Mouse (Mus musculus): ENCODE data around the gene Pde4c. TPM values are rescaled to one million over a fixed set of nuclear protein-coding genes. Genes with fewer than 3 reads are reported as not detected.
A peak's percentile ranks its signal among the peaks of the same experiment; 100 is the strongest.

The Pde4c gene
- total RNA-seq, 1 experiment = 1.6 TPM

DNA sequence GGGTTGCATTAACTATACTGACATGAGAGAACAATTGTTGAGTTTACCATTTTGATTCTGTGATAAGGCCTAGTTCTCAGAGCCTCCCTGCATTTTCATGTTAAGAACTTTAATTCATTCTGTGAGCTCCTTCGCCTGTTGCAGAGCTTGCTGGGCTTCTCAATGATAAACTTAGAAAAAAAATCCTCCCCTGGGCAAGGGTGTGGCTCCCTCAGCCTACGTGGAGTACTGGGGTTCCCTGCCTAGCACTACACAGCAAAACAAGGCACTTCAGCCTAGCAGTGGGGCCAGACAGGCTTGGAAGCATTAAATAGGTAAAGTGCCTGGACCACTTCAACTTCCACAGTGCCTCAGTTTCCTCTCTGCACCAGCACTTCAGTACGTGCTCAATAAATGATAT lies 42.1 kb upstream of the Pde4c start:
- H3K4me3 ChIP-seq (ENCODE audit: insufficient read depth in 1 of 2, low read depth in 1 of 2, low read length in 2 of 2, poor library complexity in 1 of 2, severe bottlenecking in 1 of 2) = no peak overlapping the region
- peaks cover 9 to 26% of the 10 kb centered on the region in 2 experiments; a peak in 3 of 4 replicates for H3K4me1 ChIP-seq (ENCODE audit: control insufficient read depth in 2 of 2, insufficient read depth in 2 of 2, low read length in 2 of 2, poor library complexity in 1 of 2)
- no peak for DNase-seq (ENCODE audit: low read depth, low spot score)
- H3K36me3 ChIP-seq (ENCODE audit: control insufficient read depth, insufficient read depth, low read length, poor library complexity, severe bottlenecking) = peaks cover 26% of the 10 kb centered on the region; the same call in 1 of the 2 replicates
- no peaks in the 10 kb centered on the region for H3K9me3 ChIP-seq (ENCODE audit: control insufficient read depth, insufficient read depth, low read depth, low read length)
- H3K27ac ChIP-seq (ENCODE audit: insufficient read depth, low read depth, low read length, poor library complexity, severe bottlenecking) = no peak overlapping the region
- TF ChIP-seq CHD2 (IDR thresholded peaks at IDR 0.05; ENCODE audit: low read depth, low read length) (no peak), ZNF384 (IDR thresholded peaks at IDR 0.05; ENCODE audit: low read depth, low read length) (no peak), ZC3H11A (IDR thresholded peaks at IDR 0.05; ENCODE audit: borderline replicate concordance, low read depth, low read length) (no peak), MAFK (IDR thresholded peaks at IDR 0.05; ENCODE audit: insufficient read depth, low read depth, low read length) (no peak), HCFC1 (IDR thresholded peaks at IDR 0.05; ENCODE audit: borderline replicate concordance, insufficient read depth, low read length) (no peak)
- in situ Hi-C loops (cut with MboI; ENCODE audit: low sequenced_read_pairs in 2 of 2, unreplicated experiment in 2 of 2) = no loop called here
- H3K9ac ChIP-seq (ENCODE audit: insufficient read depth, low read depth, low read length, poor library complexity, severe bottlenecking) = no peak overlapping the region

DNA sequence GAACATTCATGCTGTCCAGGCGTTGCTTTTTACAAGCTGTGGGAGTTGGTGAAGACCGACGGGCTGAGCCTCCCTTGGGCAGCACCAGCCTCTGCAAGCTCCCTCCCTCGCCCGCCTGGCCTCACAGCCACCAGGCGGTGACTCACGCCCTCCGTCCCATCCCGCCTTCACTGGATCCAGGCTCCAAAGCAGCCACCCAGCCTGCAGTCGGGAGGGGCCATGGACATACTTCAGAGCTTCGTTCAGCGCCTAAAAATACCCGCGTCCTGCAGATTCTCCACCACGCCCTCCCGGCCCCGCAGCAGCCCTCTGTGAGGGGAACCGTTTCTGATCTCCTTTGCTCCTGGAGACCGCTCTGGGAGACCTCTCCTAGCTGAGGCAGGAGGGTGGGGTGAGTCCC lies 41.3 kb upstream of the Pde4c start:
- H3K36me3 ChIP-seq (ENCODE audit: control insufficient read depth, insufficient read depth, low read length, poor library complexity, severe bottlenecking) = peaks cover 24% of the 10 kb centered on the region; the same call in 1 of the 2 replicates
- H3K27ac ChIP-seq (ENCODE audit: insufficient read depth, low read depth, low read length, poor library complexity, severe bottlenecking) = no peak overlapping the region; the same call in 1 of the 2 replicates
- DNase-seq (ENCODE audit: low read depth, low spot score) = no peak
- no peak for TF ChIP-seq MAFK (IDR thresholded peaks at IDR 0.05; ENCODE audit: insufficient read depth, low read depth, low read length)
- no peak for TF ChIP-seq ZNF384 (IDR thresholded peaks at IDR 0.05; ENCODE audit: low read depth, low read length)
- no peak for TF ChIP-seq ZC3H11A (IDR thresholded peaks at IDR 0.05; ENCODE audit: borderline replicate concordance, low read depth, low read length)
- no peak for TF ChIP-seq CHD2 (IDR thresholded peaks at IDR 0.05; ENCODE audit: low read depth, low read length)
- no peak for TF ChIP-seq HCFC1 (IDR thresholded peaks at IDR 0.05; ENCODE audit: borderline replicate concordance, insufficient read depth, low read length)
- in situ Hi-C loops (cut with MboI; ENCODE audit: low sequenced_read_pairs in 2 of 2, unreplicated experiment in 2 of 2) = no loop called here
- H3K9ac ChIP-seq (ENCODE audit: insufficient read depth, low read depth, low read length, poor library complexity, severe bottlenecking) = peak overlapping the region; percentile 3; the same call in 1 of the 2 replicates
- no peaks in the 10 kb centered on the region for H3K9me3 ChIP-seq (ENCODE audit: control insufficient read depth, insufficient read depth, low read depth, low read length)
- peaks cover 9 to 23% of the 10 kb centered on the region in 2 experiments; a peak in 3 of 4 replicates for H3K4me1 ChIP-seq (ENCODE audit: control insufficient read depth in 2 of 2, insufficient read depth in 2 of 2, low read length in 2 of 2, poor library complexity in 1 of 2)
- 0 out of 4 replicates have a peak overlapping the region, but pooled peaks of 1 of the 2 experiments have one; percentile 12 for H3K4me3 ChIP-seq (ENCODE audit: insufficient read depth in 1 of 2, low read depth in 1 of 2, low read length in 2 of 2, poor library complexity in 1 of 2, severe bottlenecking in 1 of 2)

DNA sequence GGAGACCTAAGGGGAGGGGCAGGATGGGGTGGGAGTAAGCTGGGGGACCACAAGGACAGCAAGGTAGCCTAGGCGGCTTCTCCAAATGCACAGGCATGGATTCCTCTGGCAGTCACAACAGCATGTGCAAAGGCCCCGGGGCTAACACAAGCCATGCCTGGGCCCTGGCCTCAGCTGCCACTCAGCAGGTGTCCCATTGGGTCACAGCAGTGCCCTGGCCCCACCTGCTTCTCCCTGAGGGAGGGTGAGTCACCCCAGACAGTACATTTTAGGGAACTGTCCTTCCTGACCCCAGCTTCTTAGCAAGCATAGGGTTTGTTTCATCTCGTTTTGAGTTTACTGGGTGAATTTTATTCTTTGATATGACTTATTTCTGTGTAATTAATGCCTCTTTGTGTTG lies 40.8 kb upstream of the Pde4c start:
- Histone ChIP-seq H3K36me3 (ENCODE audit: control insufficient read depth, insufficient read depth, low read length, poor library complexity, severe bottlenecking) (peaks cover 20% of the 10 kb centered on the region; the same call in 1 of the 2 replicates), H3K4me1 (ENCODE audit: control insufficient read depth in 2 of 2, insufficient read depth in 2 of 2, low read length in 2 of 2, poor library complexity in 1 of 2) (peaks cover 9 to 22% of the 10 kb centered on the region in 2 experiments; a peak in 3 of 4 replicates), H3K9me3 (ENCODE audit: control insufficient read depth, insufficient read depth, low read depth, low read length) (no peaks in the 10 kb centered on the region), H3K27ac (ENCODE audit: insufficient read depth, low read depth, low read length, poor library complexity, severe bottlenecking) (no peak overlapping the region; the same call in 1 of the 2 replicates), H3K9ac (ENCODE audit: insufficient read depth, low read depth, low read length, poor library complexity, severe bottlenecking) (peak overlapping the region; percentile 3; the same call in 1 of the 2 replicates), H3K4me3 (ENCODE audit: insufficient read depth in 1 of 2, low read depth in 1 of 2, low read length in 2 of 2, poor library complexity in 1 of 2, severe bottlenecking in 1 of 2) (no peak overlapping the region)
- in situ Hi-C loops (cut with MboI; ENCODE audit: low sequenced_read_pairs in 2 of 2, unreplicated experiment in 2 of 2) = no loop called here
- TF ChIP-seq CHD2 (IDR thresholded peaks at IDR 0.05; ENCODE audit: low read depth, low read length) (no peak), MAFK (IDR thresholded peaks at IDR 0.05; ENCODE audit: insufficient read depth, low read depth, low read length) (no peak), HCFC1 (IDR thresholded peaks at IDR 0.05; ENCODE audit: borderline replicate concordance, insufficient read depth, low read length) (no peak), ZNF384 (IDR thresholded peaks at IDR 0.05; ENCODE audit: low read depth, low read length) (no peak), ZC3H11A (IDR thresholded peaks at IDR 0.05; ENCODE audit: borderline replicate concordance, low read depth, low read length) (no peak)
- DNase-seq (ENCODE audit: low read depth, low spot score) = no peak

DNA sequence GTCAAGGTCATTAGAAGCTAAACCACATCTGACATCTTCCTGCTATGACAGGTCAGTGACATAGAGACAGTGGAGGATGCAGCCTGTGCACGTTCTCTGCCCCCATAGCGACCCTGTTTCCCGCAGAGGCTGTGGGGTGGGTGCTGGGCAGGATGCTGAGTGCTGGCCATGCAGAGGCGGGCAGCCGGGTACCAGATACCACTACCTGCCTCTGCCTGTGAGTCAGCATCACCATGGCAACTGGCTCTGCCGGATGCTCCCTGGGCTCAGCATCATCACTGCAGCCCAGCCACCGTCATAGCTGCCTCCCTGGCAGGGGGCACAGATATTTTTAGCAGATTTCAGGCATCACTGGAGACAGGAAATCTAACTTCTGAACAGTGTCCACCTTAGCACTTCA lies 39.2 kb upstream of the Pde4c start:
- H3K4me3 ChIP-seq (ENCODE audit: insufficient read depth in 1 of 2, low read depth in 1 of 2, low read length in 2 of 2, poor library complexity in 1 of 2, severe bottlenecking in 1 of 2) = no peak overlapping the region
- H3K9me3 ChIP-seq (ENCODE audit: control insufficient read depth, insufficient read depth, low read depth, low read length) = no peaks in the 10 kb centered on the region
- peaks cover 9 to 17% of the 10 kb centered on the region in 2 experiments; a peak in 3 of 4 replicates for H3K4me1 ChIP-seq (ENCODE audit: control insufficient read depth in 2 of 2, insufficient read depth in 2 of 2, low read length in 2 of 2, poor library complexity in 1 of 2)
- in situ Hi-C loops (cut with MboI; ENCODE audit: low sequenced_read_pairs in 2 of 2, unreplicated experiment in 2 of 2) = no loop called here
- H3K9ac ChIP-seq (ENCODE audit: insufficient read depth, low read depth, low read length, poor library complexity, severe bottlenecking) = no peak overlapping the region
- DNase-seq (ENCODE audit: low read depth, low spot score) = no peak
- H3K27ac ChIP-seq (ENCODE audit: insufficient read depth, low read depth, low read length, poor library complexity, severe bottlenecking) = no peak overlapping the region
- TF ChIP-seq ZNF384 (IDR thresholded peaks at IDR 0.05; ENCODE audit: low read depth, low read length) = no peak
- no peak for TF ChIP-seq CHD2 (IDR thresholded peaks at IDR 0.05; ENCODE audit: low read depth, low read length)
- TF ChIP-seq HCFC1 (IDR thresholded peaks at IDR 0.05; ENCODE audit: borderline replicate concordance, insufficient read depth, low read length) = no peak
- no peak for TF ChIP-seq MAFK (IDR thresholded peaks at IDR 0.05; ENCODE audit: insufficient read depth, low read depth, low read length)
- no peak for TF ChIP-seq ZC3H11A (IDR thresholded peaks at IDR 0.05; ENCODE audit: borderline replicate concordance, low read depth, low read length)
- peaks cover 5% of the 10 kb centered on the region; the same call in 1 of the 2 replicates for H3K36me3 ChIP-seq (ENCODE audit: control insufficient read depth, insufficient read depth, low read length, poor library complexity, severe bottlenecking)

All from ES-E14 (cell line).